Mouse (Mus musculus) heart, embryonic 13.5 days (tissue): ENCODE measurements at regions not wholly inside any gene's neighbourhood (a gene's known extent, or its start where the extent isn't known, plus 50 kb on each side); places are given as distances from the start of the nearest gene placed in this dataset.

ENCODE experiments used
- ATAC-seq: fragments of 200-750 bp; cut with Nextera tagmentation; 2 replicates; pipeline ENCODE4 v1.8.0; 2017; ENCODE audit warnings: moderate TSS enrichment; ENCODE audit not compliant: insufficient number of reproducible peaks, low FRiP score, low TSS enrichment; ENCODE audit errors: extremely low read depth
- H3K27ac ChIP-seq: fragments of 300-500 bp; sonication (generic); replicated peaks from 2 replicates; pipeline ENCODE4 v1.5.1; 2015; ENCODE audit warnings: moderate library complexity, mild to moderate bottlenecking, inconsistent platforms
- H3K27me3 ChIP-seq: fragments of 300-500 bp; sonication (generic); replicated peaks from 2 replicates; pipeline ENCODE4 v1.6.1; 2015; ENCODE audit warnings: mild to moderate bottlenecking, inconsistent platforms
- H3K36me3 ChIP-seq: fragments of 300-500 bp; sonication (generic); 2 replicates; pipeline ENCODE4 v1.6.1; 2015; ENCODE audit warnings: mild to moderate bottlenecking, inconsistent platforms
- H3K4me1 ChIP-seq: fragments of 300-500 bp; sonication (generic); 2 replicates; pipeline ENCODE4 v1.6.1; 2015; ENCODE audit warnings: inconsistent platforms
- H3K4me2 ChIP-seq: fragments of 300-500 bp; sonication (generic); 2 replicates; pipeline ENCODE4 v1.6.1; 2015; ENCODE audit warnings: inconsistent platforms, mild to moderate bottlenecking, moderate library complexity
- H3K4me3 ChIP-seq: fragments of 300-500 bp; sonication (generic); 2 replicates; pipeline ENCODE4 v1.5.1; 2015; ENCODE audit warnings: moderate library complexity, mild to moderate bottlenecking, inconsistent platforms
- H3K9ac ChIP-seq: fragments of 300-500 bp; sonication (generic); 2 replicates; pipeline ENCODE4 v1.6.1; 2015; ENCODE audit warnings: inconsistent platforms, mild to moderate bottlenecking, moderate library complexity
- H3K9me3 ChIP-seq: fragments of 300-500 bp; sonication (generic); 2 replicates; pipeline ENCODE4 v1.6.1; 2016; ENCODE audit warnings: inconsistent platforms
- WGBS: fragments of 180-500 bp; shearing (Covaris S2); methylation state at CpG from one replicate; pipeline ENCODE4 v1.1.7; 2015; ENCODE audit warnings: mixed read lengths; 5-methylcytosine and 5-hydroxymethylcytosine counted together

DNA sequence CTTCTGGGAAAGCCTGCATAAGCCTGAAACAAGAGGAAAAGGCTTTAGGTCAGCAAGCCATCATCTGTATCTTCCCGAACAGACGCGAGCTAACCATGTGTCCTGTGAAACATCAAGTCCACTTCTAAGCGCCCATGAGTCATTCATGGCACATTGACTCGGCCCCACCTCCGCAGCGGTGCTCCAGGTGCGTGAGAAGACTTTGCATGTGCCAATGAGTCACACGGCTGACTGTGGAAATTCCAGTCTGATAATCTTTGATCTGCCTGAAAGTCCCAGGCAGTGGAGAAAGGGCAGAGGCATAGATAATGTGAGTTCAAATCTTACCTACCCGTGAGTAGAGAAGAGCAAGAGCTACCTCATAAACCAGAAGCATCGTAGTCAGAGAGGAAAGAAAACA lies 137.8 kb downstream of the Pfkfb3 start:
- Histone ChIP-seq H3K4me3 (no peak overlapping the region), H3K9ac (no peak overlapping the region), H3K36me3 (no peaks in the 10 kb centered on the region), H3K4me1 (no peaks in the 10 kb centered on the region), H3K27ac (no peak overlapping the region), H3K27me3 (no peaks in the 10 kb centered on the region), H3K9me3 (no peaks in the 10 kb centered on the region), H3K4me2 (no peak overlapping the region)
- ATAC-seq: no peak
- WGBS: 70% methylated on average over 11 of the region's 11 CpGs

DNA sequence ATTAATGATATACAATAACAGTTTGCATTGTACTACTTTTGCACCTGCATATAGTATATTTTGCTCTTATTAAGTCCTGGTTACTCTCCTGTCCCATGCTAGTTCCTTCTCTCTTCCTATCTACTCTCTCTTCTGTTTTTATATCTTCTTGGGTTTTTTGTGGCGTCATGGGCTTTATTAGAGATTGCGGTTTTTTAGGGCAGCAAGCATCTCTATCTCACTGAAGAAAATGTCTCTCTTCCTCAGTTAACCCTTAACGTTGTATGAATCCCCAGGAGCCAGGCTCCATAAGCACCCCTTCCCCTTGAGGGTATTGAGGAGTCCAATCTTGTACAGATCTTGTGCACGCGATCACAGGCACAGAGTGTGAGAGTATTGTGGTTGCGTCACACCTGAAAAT lies 141.4 kb downstream of the Pfkfb3 start:
- Histone ChIP-seq H3K4me3 (no peak overlapping the region), H3K4me2 (no peak overlapping the region), H3K36me3 (no peaks in the 10 kb centered on the region), H3K9ac (no peak overlapping the region), H3K9me3 (no peaks in the 10 kb centered on the region), H3K4me1 (no peaks in the 10 kb centered on the region), H3K27ac (no peak overlapping the region), H3K27me3 (no peaks in the 10 kb centered on the region)
- ATAC-seq: no peak
- 85% methylated on average over 6 of the region's 6 CpGs for WGBS

GRCm38 (mm10) chr2:11408497-11408896 lies 145.4 kb downstream of the Pfkfb3 start:
- no peaks in the 10 kb centered on the region for H3K9me3 ChIP-seq
- no peaks in the 10 kb centered on the region for H3K27me3 ChIP-seq
- no peaks in the 10 kb centered on the region for H3K4me1 ChIP-seq
- no peak overlapping the region for H3K4me3 ChIP-seq
- no peak overlapping the region for H3K9ac ChIP-seq
- 44% methylated on average over 5 of the region's 6 CpGs for WGBS
- no peak overlapping the region for H3K27ac ChIP-seq
- no peak overlapping the region for H3K4me2 ChIP-seq
- no peak for ATAC-seq
- no peaks in the 10 kb centered on the region for H3K36me3 ChIP-seq

DNA sequence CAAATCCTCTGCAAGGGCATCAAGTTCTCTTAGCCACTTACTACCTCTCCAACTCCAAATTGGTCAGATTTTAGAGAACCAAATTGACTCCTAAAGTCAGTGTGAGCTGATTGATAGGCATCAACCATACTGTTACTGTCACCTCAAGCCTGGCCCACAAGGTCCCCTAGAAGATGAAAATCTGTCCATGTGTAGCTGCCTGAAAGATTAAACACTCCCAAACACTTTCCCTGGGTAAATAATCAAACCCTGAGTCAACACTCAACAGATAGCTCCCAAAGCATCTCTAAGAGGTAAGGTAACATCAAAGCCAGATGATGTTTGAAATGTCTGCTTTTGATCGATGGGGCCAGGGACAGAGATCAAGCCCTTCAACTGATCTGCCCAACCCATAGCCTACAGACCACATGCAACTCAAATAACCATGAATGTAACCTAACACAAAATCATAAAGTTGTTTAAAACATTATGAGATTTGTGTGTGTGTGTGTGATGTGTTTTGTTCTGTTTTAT lies 147.7 kb downstream of the Pfkfb3 start:
- Histone ChIP-seq H3K4me1 (0 out of 2 replicates have a peak, but pooled peaks cover 6% of the 10 kb centered on the region), H3K36me3 (no peaks in the 10 kb centered on the region), H3K27ac (no peak overlapping the region), H3K9ac (no peak overlapping the region), H3K4me3 (no peak overlapping the region), H3K9me3 (no peaks in the 10 kb centered on the region), H3K27me3 (no peaks in the 10 kb centered on the region), H3K4me2 (no peak overlapping the region)
- 75% methylated on average over 1 of the region's 1 CpGs for WGBS
- ATAC-seq: no peak

DNA sequence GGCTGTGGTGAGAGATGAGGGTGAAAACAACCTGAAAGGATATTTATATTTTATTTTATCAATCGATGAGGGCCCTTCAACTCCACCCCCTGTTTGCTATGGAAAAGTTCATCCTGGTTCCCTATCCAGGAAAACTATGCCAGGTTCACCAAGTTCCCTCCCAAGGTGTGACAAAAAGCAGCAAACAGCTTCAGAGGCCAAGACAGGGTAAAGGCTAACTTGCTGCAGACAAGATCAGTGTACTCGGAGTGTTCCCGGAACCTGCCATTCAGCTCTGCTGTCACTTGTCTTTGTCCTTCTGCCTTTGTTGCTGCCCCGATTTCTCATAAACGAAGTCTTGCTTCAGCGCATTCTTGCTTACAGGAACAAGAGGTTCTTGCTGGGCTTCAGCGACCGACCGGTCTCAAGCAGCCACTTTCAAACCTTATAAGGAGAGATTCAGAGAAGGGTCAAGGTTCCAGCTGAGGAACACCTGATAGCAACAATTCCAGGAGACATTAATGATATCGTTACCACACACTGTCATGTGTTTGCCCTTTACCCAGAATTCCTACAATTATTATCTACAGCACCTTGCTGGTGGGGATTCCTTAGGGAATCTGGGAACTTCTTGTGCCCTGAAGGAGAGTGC lies 151.5 kb downstream of the Pfkfb3 start:
- H3K27ac ChIP-seq: 0 out of 2 replicates have a peak overlapping the region, but pooled peaks have one; percentile 12
- no peak overlapping the region for H3K4me3 ChIP-seq
- H3K36me3 ChIP-seq: no peaks in the 10 kb centered on the region
- H3K4me1 ChIP-seq: peaks cover 6% of the 10 kb centered on the region; the same call in 1 of the 2 replicates
- no peaks in the 10 kb centered on the region for H3K27me3 ChIP-seq
- WGBS: 56% methylated on average over 10 of the region's 10 CpGs
- H3K9ac ChIP-seq: 0 out of 2 replicates have a peak overlapping the region, but pooled peaks have one; percentile 30
- no peaks in the 10 kb centered on the region for H3K9me3 ChIP-seq
- H3K4me2 ChIP-seq: no peak overlapping the region
- ATAC-seq: no peak

DNA sequence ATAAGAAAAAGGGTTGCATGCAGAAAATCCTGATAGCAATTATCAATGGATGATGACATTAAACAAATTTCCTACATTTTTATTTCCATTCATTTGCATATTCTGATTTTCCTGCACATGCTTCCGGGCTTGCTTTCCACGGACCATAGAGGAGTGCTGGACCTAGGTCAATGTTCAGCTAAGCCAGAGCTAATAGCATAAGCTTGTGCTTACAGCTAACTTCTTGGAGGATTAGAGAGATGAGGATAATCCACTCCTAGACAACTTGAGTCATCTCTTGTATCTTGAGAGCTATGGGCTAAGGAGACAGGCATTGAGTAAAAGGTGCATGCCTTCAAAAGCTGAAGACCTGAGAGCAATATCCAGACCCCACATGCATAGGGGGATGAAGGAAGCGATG lies 154.5 kb downstream of the Pfkfb3 start:
- no peak for ATAC-seq
- H3K4me3 ChIP-seq: no peak overlapping the region
- no peak overlapping the region for H3K4me2 ChIP-seq
- H3K4me1 ChIP-seq: peaks cover 6% of the 10 kb centered on the region; the same call in 1 of the 2 replicates
- WGBS: 87% methylated on average over 3 of the region's 3 CpGs
- no peaks in the 10 kb centered on the region for H3K27me3 ChIP-seq
- no peak overlapping the region for H3K9ac ChIP-seq
- no peaks in the 10 kb centered on the region for H3K36me3 ChIP-seq
- no peaks in the 10 kb centered on the region for H3K9me3 ChIP-seq
- H3K27ac ChIP-seq: no peak overlapping the region

DNA sequence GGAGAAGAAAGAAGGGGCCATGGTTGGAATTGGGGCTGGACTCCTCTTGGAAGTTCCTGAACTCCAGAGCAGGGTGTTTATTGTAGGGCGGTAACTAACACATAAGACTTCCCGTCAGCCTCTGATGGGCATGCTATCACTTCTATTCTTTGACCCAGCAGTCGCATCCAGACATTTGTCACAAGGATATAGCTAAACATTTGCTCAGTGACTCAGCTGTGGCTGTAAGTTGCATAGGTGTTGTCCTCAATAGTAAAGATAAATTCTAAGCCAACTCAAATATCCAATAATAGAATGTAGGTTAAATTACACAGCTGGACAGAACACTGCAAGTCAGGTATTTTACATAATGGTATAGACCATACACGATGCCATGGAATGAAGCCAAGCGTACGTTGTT lies 154.9 kb downstream of the Pfkfb3 start:
- Histone ChIP-seq H3K27ac (peak overlapping the region; percentile 32), H3K27me3 (no peaks in the 10 kb centered on the region), H3K9ac (no peak overlapping the region), H3K4me2 (0 out of 2 replicates have a peak overlapping the region, but pooled peaks have one; percentile 9), H3K4me3 (no peak overlapping the region), H3K9me3 (no peaks in the 10 kb centered on the region), H3K36me3 (no peaks in the 10 kb centered on the region), H3K4me1 (peaks cover 6% of the 10 kb centered on the region; the same call in 1 of the 2 replicates)
- no peak for ATAC-seq
- WGBS: 72% methylated on average over 6 of the region's 6 CpGs

DNA sequence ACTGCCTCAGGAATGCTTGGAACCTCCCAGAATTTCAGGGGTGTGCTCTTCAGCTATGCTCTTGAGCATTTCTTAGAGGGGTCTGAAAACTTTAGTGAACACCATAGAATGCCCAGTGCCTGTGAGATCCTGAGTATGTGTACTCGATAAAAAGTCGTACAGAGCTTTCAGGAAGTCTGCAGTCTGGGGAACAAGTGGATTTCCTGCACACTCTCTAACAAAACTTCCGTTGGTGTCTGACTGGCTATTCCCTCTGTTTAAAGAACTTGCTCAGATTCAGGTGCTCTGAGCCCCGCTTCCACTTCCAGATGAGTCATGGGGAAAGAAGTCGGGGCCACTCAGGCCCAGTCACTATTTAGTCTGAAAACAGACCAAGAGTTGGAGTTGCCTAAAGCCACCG lies 155.5 kb downstream of the Pfkfb3 start:
- H3K4me1 ChIP-seq: peaks cover 6% of the 10 kb centered on the region; the same call in 1 of the 2 replicates
- no peaks in the 10 kb centered on the region for H3K9me3 ChIP-seq
- H3K27ac ChIP-seq: peak overlapping the region; percentile 32; the same call in 1 of the 2 replicates
- H3K36me3 ChIP-seq: no peaks in the 10 kb centered on the region
- no peak overlapping the region for H3K4me3 ChIP-seq
- H3K9ac ChIP-seq: no peak overlapping the region
- 45% methylated on average over 6 of the region's 6 CpGs for WGBS
- 0 out of 2 replicates have a peak overlapping the region, but pooled peaks have one; percentile 9 for H3K4me2 ChIP-seq
- ATAC-seq: no peak
- H3K27me3 ChIP-seq: no peaks in the 10 kb centered on the region

GRCm38 (mm10) chr2:11396835-11397234 lies 157.0 kb downstream of the Pfkfb3 start:
- WGBS: 86% methylated on average over 3 of the region's 3 CpGs
- Histone ChIP-seq H3K27me3 (no peaks in the 10 kb centered on the region), H3K4me1 (no peaks in the 10 kb centered on the region; the same call in 1 of the 2 replicates), H3K9me3 (no peaks in the 10 kb centered on the region), H3K27ac (no peak overlapping the region), H3K4me3 (no peak overlapping the region), H3K36me3 (no peaks in the 10 kb centered on the region), H3K4me2 (no peak overlapping the region), H3K9ac (no peak overlapping the region)
- ATAC-seq: no peak

DNA sequence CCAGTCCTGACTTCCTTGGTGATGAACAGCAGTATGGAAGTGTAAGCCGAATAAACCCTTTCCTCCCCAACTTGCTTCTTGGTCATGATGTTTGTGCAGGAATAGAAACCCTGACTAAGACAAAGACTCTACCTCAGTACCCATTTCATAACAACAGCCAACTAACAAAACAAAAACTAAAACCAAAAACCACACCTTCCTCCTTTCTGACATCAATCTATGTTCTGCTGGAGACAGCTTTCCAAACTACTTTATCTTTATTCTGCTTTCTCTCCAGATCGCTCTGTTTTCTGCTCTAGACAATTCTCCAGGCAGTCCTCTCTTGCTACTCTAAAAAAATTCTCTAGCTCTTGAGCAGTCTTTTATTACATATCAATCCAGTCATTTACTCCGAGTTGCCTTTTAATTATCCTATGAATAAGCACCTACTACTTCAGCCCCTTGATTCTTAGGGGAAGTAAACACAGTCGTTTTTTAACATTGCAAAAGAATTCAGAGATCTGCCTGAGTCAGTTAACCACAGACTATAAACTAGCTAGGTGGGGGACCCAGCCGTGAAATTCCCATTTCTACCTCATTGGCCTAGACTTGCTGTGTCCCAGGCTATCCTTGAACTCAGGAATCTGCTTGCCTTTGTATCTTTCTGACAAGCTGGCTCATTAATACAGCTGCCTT lies 159.1 kb downstream of the Pfkfb3 start:
- WGBS: 62% methylated on average over 4 of the region's 5 CpGs
- H3K9ac ChIP-seq: no peak overlapping the region
- H3K4me1 ChIP-seq: no peaks in the 10 kb centered on the region; the same call in 1 of the 2 replicates
- no peaks in the 10 kb centered on the region for H3K9me3 ChIP-seq
- H3K27ac ChIP-seq: no peak overlapping the region
- H3K4me3 ChIP-seq: no peak overlapping the region
- H3K4me2 ChIP-seq: no peak overlapping the region
- H3K27me3 ChIP-seq: no peaks in the 10 kb centered on the region
- no peaks in the 10 kb centered on the region for H3K36me3 ChIP-seq
- no peak for ATAC-seq

- Histone ChIP-seq H3K4me3 (no peak overlapping the region), H3K4me2 (no peak overlapping the region), H3K9me3 (no peaks in the 10 kb centered on the region), H3K9ac (no peak overlapping the region), H3K4me1 (no peaks in the 10 kb centered on the region), H3K36me3 (no peaks in the 10 kb centered on the region), H3K27ac (no peak overlapping the region), H3K27me3 (no peaks in the 10 kb centered on the region)
- no peak for ATAC-seq
- 67% methylated on average over 6 of the region's 6 CpGs for WGBS
Measured at GRCm38 (mm10) chr2:11391725-11392124, 162.2 kb downstream of the Pfkfb3 start.
